Mouse (Mus musculus): Measurements from ENCODE around the gene Gm29276. TPM values are rescaled to one million over a fixed set of nuclear protein-coding genes. Genes with fewer than 3 reads are reported as not detected.
"Not testable (repeated sequence)": the region's sequence is repeated elsewhere in the genome, so short reads cannot be mapped to it uniquely, and the experiment has no call there.

Gene Gm29276
- not detected in 2 replicates for polyA plus RNA-seq (2012; ENCODE audit: insufficient read depth, insufficient read length, low replicate concordance, missing spikeins)

- not testable (repeated sequence) for H3K27ac ChIP-seq (ENCODE audit: insufficient read depth, low read depth, low read length); H3K4me3 ChIP-seq (ENCODE audit: insufficient read depth, low read depth, low read length); H3K4me1 ChIP-seq (ENCODE audit: control insufficient read depth, insufficient read depth, low read length)
- WGBS = no CpG with 5 or more reads among the region's 7 CpGs
Observed at GRCm38 (mm10) chrY:42582150-42582549, at the start of gene Gm29276. Gene Gm29276, minus strand, starts transcription at chrY:42582250.
